Mouse (Mus musculus) MEL (cell line): Measurements from ENCODE around the gene Ugt1a2. TPM values are rescaled to one million over a fixed set of nuclear protein-coding genes. Genes with fewer than 3 reads are reported as not detected.

Experiments
- DNase-seq: peaks from one replicate; pipeline ENCODE4 v3.0.0; 2011; ENCODE audit warnings: low read depth, low spot score
- H3K27ac ChIP-seq: 2 replicates; pipeline ENCODE4 v1.5.1; 2012; ENCODE audit warnings: low read depth, mild to moderate bottlenecking, control low read depth, low read length, moderate library complexity; ENCODE audit not compliant: control insufficient read depth
- H3K27me3 ChIP-seq, 2 experiments: fragments of 150-350 bp in 1 of 2; sonication (generic) in 1 of 2; 2 replicates each; pipeline ENCODE4 v1.6.1; 2012; ENCODE audit warnings: low read length in 2 of 2, mild to moderate bottlenecking in 2 of 2, improper control_type of control experiment in 1 of 2, moderate library complexity in 1 of 2; ENCODE audit not compliant: insufficient read depth in 2 of 2, control insufficient read depth in 1 of 2
- H3K36me3 ChIP-seq, 2 experiments: 2 replicates each; pipeline ENCODE4 v1.6.1; 2012 to 2014; ENCODE audit warnings: low read length in 2 of 2, improper control_type of control experiment in 1 of 2, inconsistent platforms in 1 of 2, mild to moderate bottlenecking in 1 of 2; ENCODE audit not compliant: insufficient read depth in 2 of 2, control insufficient read depth in 1 of 2
- H3K4me1 ChIP-seq, 2 experiments: fragments of 150-350 bp in 1 of 2; sonication (generic) in 1 of 2; 2 replicates each; pipeline ENCODE4 v1.6.1; 2012; ENCODE audit warnings: low read length in 2 of 2, improper control_type of control experiment in 1 of 2, mild to moderate bottlenecking in 1 of 2; ENCODE audit not compliant: insufficient read depth in 2 of 2, control insufficient read depth in 1 of 2
- H3K4me3 ChIP-seq, 2 experiments: fragments of 150-350 bp in 1 of 2; sonication (generic) in 1 of 2; 2 replicates each; pipeline ENCODE4 v1.5.1; 2012; ENCODE audit warnings: low read depth in 2 of 2, low read length in 2 of 2, mild to moderate bottlenecking in 2 of 2, moderate library complexity in 2 of 2, control low read depth in 1 of 2, improper control_type of control experiment in 1 of 2; ENCODE audit not compliant: control insufficient read depth in 1 of 2, insufficient read depth in 1 of 2
- H3K79me2 ChIP-seq: 2 replicates; pipeline ENCODE4 v1.6.1; 2012; ENCODE audit warnings: mild to moderate bottlenecking, low read length, moderate library complexity; ENCODE audit not compliant: control insufficient read depth, poor library complexity, insufficient read depth
- H3K9ac ChIP-seq: 2 replicates; pipeline ENCODE4 v1.6.1; 2012; ENCODE audit warnings: low read depth, mild to moderate bottlenecking, control low read depth, low read length, moderate library complexity; ENCODE audit not compliant: control insufficient read depth, poor library complexity, severe bottlenecking
- H3K9me3 ChIP-seq: fragments of 150-350 bp; sonication (generic); replicated peaks from 2 replicates; pipeline ENCODE4 v1.6.1; 2012; ENCODE audit warnings: mild to moderate bottlenecking, low read length, improper control_type of control experiment, moderate library complexity; ENCODE audit not compliant: insufficient read depth
- BHLHE40 ChIP-seq: IDR thresholded peaks from 2 replicates; pipeline ENCODE4 v1.6.1; 2012; ENCODE audit warnings: low read depth, mild to moderate bottlenecking, inconsistent platforms, low read length, improper control_type of control experiment, borderline replicate concordance
- CHD1 ChIP-seq: IDR thresholded peaks from 2 replicates; pipeline ENCODE4 v1.6.1; 2012; ENCODE audit warnings: low read depth, mild to moderate bottlenecking, inconsistent platforms, low read length, improper control_type of control experiment
- E2F4 ChIP-seq: IDR thresholded peaks from 2 replicates; pipeline ENCODE4 v1.6.1; 2011; ENCODE audit warnings: low read depth, low read length, improper control_type of control experiment, borderline replicate concordance
- ELF1 ChIP-seq: IDR thresholded peaks from 2 replicates; pipeline ENCODE4 v1.6.1; 2014; ENCODE audit warnings: low read depth, mild to moderate bottlenecking, inconsistent platforms, low read length, improper control_type of control experiment, moderate library complexity
- ETS1 ChIP-seq: IDR thresholded peaks from 2 replicates; pipeline ENCODE4 v1.6.1; 2012; ENCODE audit warnings: low read depth, mild to moderate bottlenecking, inconsistent platforms, low read length, improper control_type of control experiment, moderate library complexity
- HCFC1 ChIP-seq: IDR thresholded peaks from 2 replicates; pipeline ENCODE4 v1.6.1; 2012; ENCODE audit warnings: low read depth, mild to moderate bottlenecking, inconsistent platforms, low read length, improper control_type of control experiment, moderate library complexity
- MAX ChIP-seq: IDR thresholded peaks from 2 replicates; pipeline ENCODE4 v1.6.1; 2011; ENCODE audit warnings: low read length, improper control_type of control experiment
- MAZ ChIP-seq: IDR thresholded peaks from 2 replicates; pipeline ENCODE4 v1.6.1; 2012; ENCODE audit warnings: low read depth, mild to moderate bottlenecking, inconsistent platforms, low read length, improper control_type of control experiment
- MYB ChIP-seq: IDR thresholded peaks from 2 replicates; pipeline ENCODE4 v1.6.1; 2011; ENCODE audit warnings: mild to moderate bottlenecking, low read depth, low read length, improper control_type of control experiment
- MYC ChIP-seq: IDR thresholded peaks from 2 replicates; pipeline ENCODE4 v1.6.1; 2011; ENCODE audit warnings: low read depth, mild to moderate bottlenecking, low read length, improper control_type of control experiment, moderate library complexity
- POLR2AphosphoS2 ChIP-seq: IDR thresholded peaks from 2 replicates; pipeline ENCODE4 v1.6.1; 2011; ENCODE audit warnings: low read length, improper control_type of control experiment
- POLR2AphosphoS5 ChIP-seq: IDR thresholded peaks from 2 replicates; pipeline ENCODE4 v1.6.1; 2012; ENCODE audit warnings: low read depth, borderline replicate concordance, mild to moderate bottlenecking, inconsistent platforms, low read length, moderate library complexity, mixed read lengths
- RAD21 ChIP-seq: IDR thresholded peaks from 2 replicates; pipeline ENCODE4 v1.6.1; 2011; ENCODE audit warnings: mild to moderate bottlenecking, low read depth, low read length, improper control_type of control experiment
- SIN3A ChIP-seq: IDR thresholded peaks from 2 replicates; pipeline ENCODE4 v1.6.1; 2012; ENCODE audit warnings: low read length, improper control_type of control experiment, inconsistent platforms
- TAL1 ChIP-seq: IDR thresholded peaks from 2 replicates; pipeline ENCODE4 v1.6.1; 2012; ENCODE audit warnings: mild to moderate bottlenecking, inconsistent platforms, low read length, moderate library complexity, mixed read lengths
- ZNF384 ChIP-seq: IDR thresholded peaks from 2 replicates; pipeline ENCODE4 v1.6.1; 2012; ENCODE audit warnings: low read depth, mild to moderate bottlenecking, inconsistent platforms, low read length, improper control_type of control experiment
- polyA plus RNA-seq, 2 experiments: library from polyadenylated mRNA; stranded (reverse) in 1 of 2; unstranded in 1 of 2; fragments of >175 nt in 1 of 2; fragments of >200 nt in 1 of 2; gene quantifications; 2 replicates each; pipeline versions ENCODE4 v1.2.1 to v1.2.4; 2012; ENCODE audit warnings: low replicate concordance in 2 of 2, low read depth in 1 of 2; ENCODE audit not compliant: insufficient read length in 2 of 2, insufficient read depth in 1 of 2, missing spikeins in 1 of 2
- total RNA-seq: library from RNA; depleted of rRNA; stranded (reverse); fragments of 300-350 nt; gene quantifications from 2 replicates; pipeline ENCODE4 v1.2.3, GENCODE M21; 2012

The Ugt1a2 gene
- total and polyA plus RNA-seq, 3 experiments, result not detected

GRCm38 (mm10) chr1:88232664-88233380, 32.4 kb downstream of the Ugt1a2 start:
- H3K27me3 ChIP-seq, result no peaks in the 10 kb centered on the region
- H3K9ac ChIP-seq, result no peak overlapping the region
- no peak for DNase-seq
- TF ChIP-seq SIN3A (no peak), POLR2AphosphoS5 (no peak), MAX (no peak), MAZ (no peak)
- TF ChIP-seq, all 39 proteins: peak for 0
- no peaks in the 10 kb centered on the region for H3K9me3 ChIP-seq
- H3K36me3 ChIP-seq, result no peaks in the 10 kb centered on the region
- no peak overlapping the region for H3K4me3 ChIP-seq
- no peaks in the 10 kb centered on the region for H3K79me2 ChIP-seq
- no peak overlapping the region for H3K27ac ChIP-seq
- no peaks in the 10 kb centered on the region for H3K4me1 ChIP-seq

GRCm38 (mm10) chr1:88233421-88234247, 33.2 kb downstream of the Ugt1a2 start:
- no peaks in the 10 kb centered on the region for H3K36me3 ChIP-seq
- no peaks in the 10 kb centered on the region for H3K4me1 ChIP-seq
- no peaks in the 10 kb centered on the region for H3K79me2 ChIP-seq
- TF ChIP-seq ZNF384 (no peak), MYB (no peak), RAD21 (no peak), E2F4 (no peak), BHLHE40 (no peak), TAL1 (no peak), ELF1 (no peak), CHD1 (no peak), POLR2AphosphoS2 (no peak), ETS1 (no peak)
- no peak overlapping the region for H3K9ac ChIP-seq
- H3K9me3 ChIP-seq, result no peaks in the 10 kb centered on the region
- H3K27ac ChIP-seq, result no peak overlapping the region
- no peaks in the 10 kb centered on the region for H3K27me3 ChIP-seq
- DNase-seq, result no peak
- no peak overlapping the region for H3K4me3 ChIP-seq

GRCm38 (mm10) chr1:88234248-88234610, 33.8 kb downstream of the Ugt1a2 start:
- Histone ChIP-seq H3K4me1 (no peaks in the 10 kb centered on the region), H3K27ac (no peak overlapping the region), H3K36me3 (no peaks in the 10 kb centered on the region), H3K9me3 (no peaks in the 10 kb centered on the region), H3K79me2 (no peaks in the 10 kb centered on the region), H3K4me3 (no peak overlapping the region)
- no peak for DNase-seq
- TF ChIP-seq E2F4, result no peak
- no peak for TF ChIP-seq HCFC1
- TF ChIP-seq MYC, result no peak
- TF ChIP-seq, all 39 proteins: peak for 0
- Histone ChIP-seq H3K27me3 (no peaks in the 10 kb centered on the region), H3K9ac (no peak overlapping the region)
